Mouse (Mus musculus): ENCODE measurements around the gene Lipn. TPM values are rescaled to one million over a fixed set of nuclear protein-coding genes. Genes with fewer than 3 reads are reported as not detected.

Lipn gene
- polyA plus RNA-seq, 1 experiment from 2014 or later: 1.8 TPM

GRCm38 (mm10) chr19:34100633-34101032, 33.5 kb downstream of the Lipn start, which contains the start of gene Lipm:
TSS of gene Lipm (plus strand) at chr19:34100933.
- no peak within 1 kb of the TSS for H3K27ac ChIP-seq
- H3K4me3 ChIP-seq (ENCODE audit: inconsistent target): no peak within 1 kb of the TSS
- 84% methylated on average over 4 of the region's 4 CpGs for WGBS (ENCODE audit: missing documents)
- H3K79me2 ChIP-seq (ENCODE audit: inconsistent target): no peaks in the 10 kb centered on the region
- H3K36me3 ChIP-seq (ENCODE audit: inconsistent target): no peaks in the 10 kb centered on the region

GRCm38 (mm10) chr19:34101888-34102287, 34.7 kb downstream of the Lipn start:
- H3K4me3 ChIP-seq (ENCODE audit: inconsistent target): no peak overlapping the region
- WGBS (ENCODE audit: missing documents): 93% methylated on average over 7 of the region's 7 CpGs
- H3K79me2 ChIP-seq (ENCODE audit: inconsistent target): no peaks in the 10 kb centered on the region
- no peak overlapping the region for H3K27ac ChIP-seq
- no peaks in the 10 kb centered on the region for H3K36me3 ChIP-seq (ENCODE audit: inconsistent target)

GRCm38 (mm10) chr19:34104841-34105240, 37.7 kb downstream of the Lipn start:
- WGBS (ENCODE audit: missing documents): 89% methylated on average over 3 of the region's 3 CpGs
- no peak overlapping the region for H3K27ac ChIP-seq
- no peak overlapping the region for H3K4me3 ChIP-seq (ENCODE audit: inconsistent target)
- no peaks in the 10 kb centered on the region for H3K36me3 ChIP-seq (ENCODE audit: inconsistent target)
- H3K79me2 ChIP-seq (ENCODE audit: inconsistent target): no peaks in the 10 kb centered on the region

GRCm38 (mm10) chr19:34119102-34119501, 51.9 kb downstream of the Lipn start:
- Histone ChIP-seq H3K4me3 (ENCODE audit: inconsistent target) (no peak overlapping the region), H3K79me2 (ENCODE audit: inconsistent target) (no peaks in the 10 kb centered on the region), H3K36me3 (ENCODE audit: inconsistent target) (no peaks in the 10 kb centered on the region), H3K27ac (no peak overlapping the region)
- WGBS (ENCODE audit: missing documents): 93% methylated on average over 1 of the region's 1 CpGs

- Histone ChIP-seq H3K27ac (no peak overlapping the region), H3K36me3 (ENCODE audit: inconsistent target) (no peaks in the 10 kb centered on the region), H3K4me3 (ENCODE audit: inconsistent target) (no peak overlapping the region), H3K79me2 (ENCODE audit: inconsistent target) (no peaks in the 10 kb centered on the region)
- 80% methylated on average over 4 of the region's 4 CpGs for WGBS (ENCODE audit: missing documents)
These were observed 52.5 kb downstream of the Lipn start for GRCm38 (mm10) chr19:34119653-34120052.

- WGBS (ENCODE audit: missing documents): 29% methylated on average over 3 of the region's 3 CpGs
- no peaks in the 10 kb centered on the region for H3K79me2 ChIP-seq (ENCODE audit: inconsistent target)
- H3K27ac ChIP-seq: no peak overlapping the region
- H3K36me3 ChIP-seq (ENCODE audit: inconsistent target): no peaks in the 10 kb centered on the region
- H3K4me3 ChIP-seq (ENCODE audit: inconsistent target): no peak overlapping the region
These were observed 53.1 kb downstream of the Lipn start for GRCm38 (mm10) chr19:34120107-34120731.

Other genes starting within 250 kb of the Lipn start
- not detected in 3 replicates for gene Lipf, start 106.2 kb upstream of the Lipn start, polyA plus RNA-seq (2018)
- not detected in 3 replicates for gene Lipk, start 59.1 kb upstream of the Lipn start, polyA plus RNA-seq (2018)
- not detected in 3 replicates for gene Lipm, start 33.6 kb downstream of the Lipn start, polyA plus RNA-seq (2018)
- gene Ankrd22, start 98.7 kb downstream of the Lipn start, polyA plus RNA-seq (2018): 0.07 TPM in 1 of 3 replicates, not detected in the others
- 17.9 to 23.8 TPM (median 22.2 TPM) in 3 replicates for gene Stambpl1, start 124.9 kb downstream of the Lipn start, polyA plus RNA-seq (2018)
- 0.52 to 1.4 TPM (median 0.52 TPM) in 3 replicates for gene Acta2, start 188.2 kb downstream of the Lipn start, polyA plus RNA-seq (2018)
- gene Fas, start 223.3 kb downstream of the Lipn start, polyA plus RNA-seq (2018): 5.8 to 20.4 TPM (median 10.6 TPM) in 3 replicates